In the genomic region with DNA sequence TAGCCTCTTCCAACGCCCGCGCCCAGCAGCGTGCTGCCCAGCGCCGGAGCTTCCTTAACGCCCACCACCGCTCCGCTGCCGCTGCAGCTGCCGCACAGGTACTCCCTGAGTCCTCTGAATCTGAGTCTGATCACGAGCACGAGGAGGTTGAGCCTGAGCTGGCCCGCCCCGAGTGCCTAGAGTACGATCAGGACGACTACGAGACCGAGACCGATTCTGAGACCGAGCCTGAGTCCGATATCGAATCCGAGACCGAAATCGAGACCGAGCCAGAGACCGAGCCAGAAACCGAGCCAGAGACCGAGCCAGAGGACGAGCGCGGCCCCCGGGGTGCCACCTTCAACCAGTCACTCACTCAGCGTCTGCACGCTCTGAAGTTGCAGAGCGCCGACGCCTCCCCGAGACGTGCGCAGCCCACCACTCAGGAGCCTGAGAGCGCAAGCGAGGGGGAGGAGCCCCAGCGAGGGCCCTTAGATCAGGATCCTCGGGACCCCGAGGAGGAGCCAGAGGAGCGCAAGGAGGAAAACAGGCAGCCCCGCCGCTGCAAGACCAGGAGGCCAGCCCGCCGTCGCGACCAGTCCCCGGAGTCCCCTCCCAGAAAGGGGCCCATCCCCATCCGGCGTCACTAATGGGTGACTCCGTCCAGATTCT, we compare ENCODE assay signal across 9 mouse cellular contexts. TPM values are rescaled to one million over a fixed set of nuclear protein-coding genes. Genes with fewer than 3 reads are reported as not detected.
DNase-seq lines count a peak whose midpoint lies in the region; ATAC-seq and TF ChIP-seq lines count a peak whose summit lies in the region.
"Had no signal": no experiment of that assay in that cellular context is flagged by ENCODE, and none has a peak within 500 bp of the region (broad histone marks: within the 10 kb centered on the region; RNA-seq: fewer than 3 reads in every experiment).

No protein-coding gene starts in this region.

- H3K4me2 ChIP-seq in lung, embryonic 14.5 days: peak overlapping the region; percentile 52
- H3K4me2 ChIP-seq in forebrain, embryonic 11.5 days (ENCODE audit: low read depth, low read length, severe bottlenecking): peak overlapping the region; percentile 52
- H3K4me2 ChIP-seq in limb, embryonic 14.5 days (replicated peaks; ENCODE audit: low read depth, low read length, severe bottlenecking): peak overlapping the region; percentile 49
- peak overlapping the region; percentile 54 for H3K4me2 ChIP-seq in stomach, embryonic 15.5 days

- H3K27me3 ChIP-seq in lung, embryonic 14.5 days (ENCODE audit: insufficient read depth, low read length): peaks cover 47% of the 10 kb centered on the region
- H3K27me3 ChIP-seq in forebrain, embryonic 11.5 days (ENCODE audit: control insufficient read depth, insufficient read depth, low read length): peaks cover 40% of the 10 kb centered on the region
- H3K27me3 ChIP-seq in limb, embryonic 14.5 days (ENCODE audit: control insufficient read depth, insufficient read depth, low read length): peaks cover 30% of the 10 kb centered on the region
- H3K27me3 ChIP-seq in stomach, embryonic 15.5 days (replicated peaks): peaks cover 22% of the 10 kb centered on the region

- WGBS in lung, embryonic 14.5 days: 41% methylated on average over 58 of the region's 58 CpGs
- 50% methylated on average over 58 of the region's 58 CpGs for WGBS in lung, adult 2 months
- whole genome bisulfite sequencing in forebrain, embryonic 11.5 days: 59% methylated on average over 58 of the region's 58 CpGs
- 64% methylated on average over 48 of the region's 58 CpGs for WGBS in limb, embryonic 14.5 days
- WGBS in stomach, embryonic 15.5 days: 53% methylated on average over 58 of the region's 58 CpGs

- no peak for TF ChIP-seq POLR2A in lung, adult 2 months (IDR thresholded peaks at IDR 0.05; ENCODE audit: borderline replicate concordance, extremely low read depth, low read depth, low read length)
- TF ChIP-seq POLR2A in limb, embryonic 14.5 days (IDR thresholded peaks at IDR 0.05; ENCODE audit: borderline replicate concordance, extremely low read depth, insufficient read depth, insufficient read length): no peak

- no peak for TF ChIP-seq CTCF in lung, embryonic 14.5 days (IDR thresholded peaks at IDR 0.05; ENCODE audit: low read depth)
- TF ChIP-seq CTCF in lung, adult 2 months (IDR thresholded peaks at IDR 0.05; ENCODE audit: insufficient read depth, low read length): no peak

- H3K4me1 ChIP-seq in lung, embryonic 14.5 days (ENCODE audit: insufficient read depth): no peaks in the 10 kb centered on the region
- no peaks in the 10 kb centered on the region for H3K4me1 ChIP-seq in lung, adult 2 months (ENCODE audit: control insufficient read depth, insufficient read depth, low read length)
- H3K4me1 ChIP-seq in forebrain, embryonic 11.5 days (replicated peaks; ENCODE audit: control insufficient read depth, insufficient read depth, low read length): peaks cover 1% of the 10 kb centered on the region; the same call in 1 of the 2 replicates
- no peaks in the 10 kb centered on the region for H3K4me1 ChIP-seq in limb, embryonic 14.5 days (ENCODE audit: control insufficient read depth, insufficient read depth, low read length)
- H3K4me1 ChIP-seq in stomach, embryonic 15.5 days: peaks cover 7% of the 10 kb centered on the region

- peaks cover 82% of the 10 kb centered on the region for H3K36me3 ChIP-seq in lung, embryonic 14.5 days (ENCODE audit: insufficient read depth)
- peaks cover 29% of the 10 kb centered on the region for H3K36me3 ChIP-seq in forebrain, embryonic 11.5 days (ENCODE audit: control insufficient read depth, insufficient read depth, low read length)
- H3K36me3 ChIP-seq in limb, embryonic 14.5 days (ENCODE audit: control insufficient read depth, insufficient read depth, low read length): peaks cover 82% of the 10 kb centered on the region
- H3K36me3 ChIP-seq in stomach, embryonic 15.5 days: peaks cover 44% of the 10 kb centered on the region

- no peak overlapping the region for H3K27ac ChIP-seq in lung, embryonic 14.5 days (ENCODE audit: low read depth)
- no peak overlapping the region for H3K27ac ChIP-seq in forebrain, embryonic 11.5 days (ENCODE audit: low read depth, low read length)
- H3K27ac ChIP-seq in limb, embryonic 14.5 days (replicated peaks; ENCODE audit: low read depth, low read length): peak overlapping the region; percentile 70; the same call in 1 of the 2 replicates
- H3K27ac ChIP-seq in stomach, embryonic 15.5 days: no peak overlapping the region

- H3K4me3 ChIP-seq in lung, embryonic 14.5 days (ENCODE audit: low read depth, low read length): peak overlapping the region; percentile 29
- no peak overlapping the region for H3K4me3 ChIP-seq in lung, adult 2 months (replicated peaks; ENCODE audit: extremely low read depth, low read depth, low read length)
- H3K4me3 ChIP-seq in forebrain, embryonic 11.5 days (ENCODE audit: low read depth, low read length): peak overlapping the region; percentile 22
- peak overlapping the region; percentile 42 for H3K4me3 ChIP-seq in limb, embryonic 14.5 days (replicated peaks; ENCODE audit: low read length)
- peak overlapping the region; percentile 33 for H3K4me3 ChIP-seq in stomach, embryonic 15.5 days (replicated peaks)
- H3K4me3 ChIP-seq: erythroblast, embryonic 14.5 days had no signal

- no peak for DNase-seq in lung, embryonic 14.5 days
- no peak for DNase-seq in lung, adult 2 months
- peak; percentile 57 for DNase-seq in forebrain, embryonic 11.5 days (ENCODE audit: low spot score)
- peak; percentile 40 for DNase-seq in limb, embryonic 14.5 days (ENCODE audit: low spot score)
- DNase-seq in thymus, postnatal 10 days (ENCODE audit: low spot score in 2 of 2): no peak
- DNase-seq in cerebellum, adult 11-12 months: no peak
- no peak for DNase-seq in gastrocnemius, postnatal 10 days

- no peak for ATAC-seq in lung, embryonic 14.5 days (ENCODE audit: insufficient read depth)
- no peak for ATAC-seq in forebrain, embryonic 11.5 days (replicated peaks; ENCODE audit: low FRiP score)
- peak; percentile 70 for ATAC-seq in limb, embryonic 14.5 days (ENCODE audit: low FRiP score, low read depth)
- 0 out of 2 replicates have a peak, but pooled peaks have one; percentile 19 for ATAC-seq in stomach, embryonic 15.5 days (ENCODE audit: insufficient read depth, low FRiP score, low read depth)

- H3K9me3 ChIP-seq in lung, embryonic 14.5 days (ENCODE audit: low read depth, low read length): peaks cover 30% of the 10 kb centered on the region
- H3K9me3 ChIP-seq in forebrain, embryonic 11.5 days (ENCODE audit: control insufficient read depth, low read length): peaks cover 22% of the 10 kb centered on the region; the same call in 1 of the 2 replicates
- peaks cover 33% of the 10 kb centered on the region for H3K9me3 ChIP-seq in limb, embryonic 14.5 days (ENCODE audit: control insufficient read depth, low read length)
- peaks cover 7% of the 10 kb centered on the region for H3K9me3 ChIP-seq in stomach, embryonic 15.5 days

- H3K9ac ChIP-seq in lung, embryonic 14.5 days: no peak overlapping the region; the same call in 1 of the 2 replicates
- H3K9ac ChIP-seq in forebrain, embryonic 11.5 days (ENCODE audit: low read length): no peak overlapping the region
- H3K9ac ChIP-seq in limb, embryonic 14.5 days (ENCODE audit: low read depth, low read length, severe bottlenecking): peak overlapping the region; percentile 48
- H3K9ac ChIP-seq in stomach, embryonic 15.5 days: no peak overlapping the region

RNA-seq across cellular contexts. Expression of gene Gnas, which starts 0.8 kb away (rescaled TPM):
- polyA plus RNA-seq in lung, embryonic 14.5 days (2014; fragmentation: Nextera tagmentation; extraction: Ambion mirVana): 1,980 and 2,011 TPM in 2 replicates
- polyA plus RNA-seq in lung, adult 2 months (2012; rRNA removed): 897 and 1,050 TPM in 2 replicates
- 1,123 and 1,194 TPM in 2 replicates for polyA plus RNA-seq in forebrain, embryonic 11.5 days (2014; fragmentation: Nextera tagmentation; extraction: Ambion mirVana)
- polyA plus RNA-seq in limb, embryonic 14.5 days (2012; rRNA removed): 2,875 and 2,934 TPM in 2 replicates
- 2,366 and 2,381 TPM in 2 replicates for polyA plus RNA-seq in limb, embryonic 14.5 days (2014; fragmentation: Nextera tagmentation; extraction: Ambion mirVana)
- polyA plus RNA-seq in stomach, embryonic 15.5 days (2015; fragmentation: Nextera tagmentation; extraction: Ambion mirVana): 1,615 and 1,630 TPM in 2 replicates
- total RNA-seq in gastrocnemius, postnatal 10 days (2021): 1,000 to 10,000 TPM; 2,149 to 2,299 TPM

Comparison
In these comparisons a context has a peak if more than half of its experiments do, and no peak if none do; other contexts are left out.
1. ATAC-seq: peak in limb, embryonic 14.5 days (single experiment) and stomach, embryonic 15.5 days (single experiment); none in lung, embryonic 14.5 days (single experiment) and forebrain, embryonic 11.5 days (single experiment).
2. DNase-seq: peak in forebrain, embryonic 11.5 days (single experiment) and limb, embryonic 14.5 days (single experiment); none in lung, embryonic 14.5 days (single experiment), lung, adult 2 months (single experiment), thymus, postnatal 10 days (0 of 2), cerebellum, adult 11-12 months (single experiment) and gastrocnemius, postnatal 10 days (single experiment).
3. Peak in every context shown above with its lines, with median percentiles within 50 percentile points of each other: H3K4me2 ChIP-seq.